Mouse (Mus musculus) layer of hippocampus, postnatal 25 days (tissue): ENCODE data around the gene Tmprss11e. TPM values are rescaled to one million over a fixed set of nuclear protein-coding genes. Genes with fewer than 3 reads are reported as not detected.

Experiments used
- DNase-seq, 2 experiments: peaks; one replicate each; pipeline ENCODE4 v3.0.0; 2022; ENCODE audit warnings: mixed read lengths in 2 of 2, low spot score in 1 of 2; ENCODE audit errors: extremely low spot score in 1 of 2
- total RNA-seq, 2 experiments: library from RNA; stranded (reverse); gene quantifications; 2 replicates each; pipeline ENCODE4 v1.2.3; 2021

Tmprss11e gene
- total RNA-seq, 2 experiments from 2014 or later = not detected

DNA sequence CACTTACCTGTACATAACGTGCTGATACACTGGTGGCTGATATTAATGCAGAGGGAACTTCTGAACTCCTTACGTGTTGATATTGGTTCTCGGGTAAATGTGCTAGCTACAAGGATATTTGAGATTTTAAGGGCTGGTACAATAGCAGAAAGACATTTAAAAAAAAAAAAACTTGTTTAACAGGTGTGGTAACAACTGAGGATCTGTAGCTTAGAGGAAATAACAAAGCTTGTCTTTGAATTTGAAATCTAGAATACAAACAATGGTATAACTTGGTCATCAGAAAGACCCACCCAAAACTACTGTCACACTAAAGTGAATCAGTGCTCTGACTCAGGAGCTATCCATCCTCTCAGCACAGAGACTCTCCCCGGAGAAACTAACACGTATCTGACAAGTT lies 69.4 kb downstream of the Tmprss11e start, which contains the start of gene Tmprss11b:
TSS of gene Tmprss11b (minus strand) at position 101 of the 400 bp plus-strand sequence.
- DNase-seq = no peak

Other genes starting within 250 kb of the Tmprss11e start
- not detected for gene Tmprss11g, start 227.2 kb downstream of the Tmprss11e start, total RNA-seq
- gene Tmprss11f, start 113.4 kb downstream of the Tmprss11e start, total RNA-seq = not detected
- not detected for gene Tmprss11b, start 69.5 kb downstream of the Tmprss11e start, total RNA-seq
- 10 to 100 TPM; 53.6 to 59.6 TPM for gene Ythdc1, start 58.4 kb upstream of the Tmprss11e start, total RNA-seq
- not detected for gene Ugt2b34, start 161.1 kb upstream of the Tmprss11e start, total RNA-seq
- not detected for gene Ugt2b1, start 180.7 kb upstream of the Tmprss11e start, total RNA-seq